Mouse (Mus musculus) liver, adult 2 months (tissue): ENCODE results near the gene Synpr.

Experiments used
- CTCF ChIP-seq: fragments of 200-500 bp; IDR thresholded peaks from 2 replicates; pipeline ENCODE4 v1.5.1; 2011; ENCODE audit warnings: low read depth, low read length, control low read depth
- POLR2A ChIP-seq: fragments of 200-500 bp; IDR thresholded peaks from 2 replicates; pipeline ENCODE4 v1.6.1; 2011; ENCODE audit warnings: low read length, control low read depth; ENCODE audit not compliant: insufficient read depth; ENCODE audit errors: extremely low read depth

- TF ChIP-seq CTCF (no peak), POLR2A (no peak)
These were observed 59.7 kb downstream of the Synpr start for GRCm38 (mm10) chr14:13344240-13344639.
